Mouse (Mus musculus): Measurements from ENCODE around the gene Taar3. TPM values are rescaled to one million over a fixed set of nuclear protein-coding genes. Genes with fewer than 3 reads are reported as not detected.

Gene Taar3
- not detected for polyA plus RNA-seq (2014; fragmentation: Illumina TruSeq; extraction: RNeasy Lipid Tissue Mini Kit (QIAGEN cat#74804); ENCODE audit: low read depth, low replicate concordance)

DNA sequence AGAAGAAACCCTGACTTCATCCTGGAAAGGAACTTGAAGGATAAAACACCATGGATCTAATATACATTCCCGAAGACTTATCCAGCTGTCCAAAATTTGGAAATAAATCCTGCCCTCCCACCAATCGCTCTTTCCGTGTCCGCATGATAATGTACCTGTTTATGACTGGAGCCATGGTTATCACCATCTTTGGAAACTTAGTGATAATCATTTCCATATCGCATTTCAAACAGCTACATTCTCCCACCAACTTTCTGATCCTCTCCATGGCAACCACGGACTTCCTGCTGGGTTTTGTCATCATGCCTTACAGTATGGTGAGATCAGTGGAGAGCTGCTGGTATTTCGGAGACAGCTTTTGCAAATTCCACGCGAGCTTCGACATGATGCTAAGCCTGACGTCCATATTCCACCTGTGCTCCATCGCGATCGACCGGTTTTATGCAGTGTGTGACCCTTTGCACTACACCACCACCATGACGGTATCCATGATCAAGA is at the start of gene Taar3:
TSS of gene Taar3 (plus strand) at position 51 of the 498 bp plus-strand sequence.

DNA sequence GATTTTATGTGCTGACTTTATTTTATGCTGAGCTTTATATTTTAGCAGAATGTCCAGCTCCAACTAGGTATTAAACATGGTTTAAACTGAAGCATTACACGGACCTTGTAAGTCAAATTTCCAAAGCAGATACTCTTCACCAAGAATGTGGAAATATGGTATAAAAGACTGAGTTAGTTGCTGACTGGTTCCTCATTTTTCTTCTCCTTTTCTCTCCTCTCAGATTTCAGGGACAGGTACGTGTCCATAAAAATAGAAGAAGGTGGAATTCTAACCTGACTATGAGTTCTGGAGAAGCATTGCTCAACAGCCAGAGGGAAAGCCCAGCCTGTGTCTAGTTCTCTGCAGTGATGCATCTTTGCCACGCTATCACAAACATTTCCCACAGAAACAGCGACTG is 29.3 kb upstream of the Taar3 start, which contains the start of gene Taar1:
TSS of gene Taar1 (plus strand) at position 301 of the 400 bp plus-strand sequence.

DNA sequence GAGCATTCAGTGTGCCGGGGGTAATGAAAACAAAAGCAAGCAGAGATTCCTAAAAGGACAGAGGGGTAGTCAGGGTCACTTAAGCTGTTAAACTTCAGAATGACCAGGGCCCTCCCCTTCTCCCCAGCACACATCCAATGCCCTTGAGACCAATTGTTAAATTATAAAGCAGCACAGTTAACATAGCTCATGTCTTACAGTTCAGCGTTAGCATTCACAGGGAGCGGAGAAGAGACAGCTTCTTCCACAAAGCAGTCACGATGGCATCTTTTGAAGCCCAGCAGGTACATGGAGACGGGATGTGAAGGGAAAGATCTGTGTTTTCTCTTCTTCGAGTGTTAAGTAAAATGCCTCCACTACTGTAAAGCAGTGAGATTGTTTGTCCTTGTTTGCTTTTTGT is 11.0 kb upstream of the Taar3 start, which contains the start of gene Taar2:
TSS of gene Taar2 (plus strand) at position 261 of the 400 bp plus-strand sequence.

DNA sequence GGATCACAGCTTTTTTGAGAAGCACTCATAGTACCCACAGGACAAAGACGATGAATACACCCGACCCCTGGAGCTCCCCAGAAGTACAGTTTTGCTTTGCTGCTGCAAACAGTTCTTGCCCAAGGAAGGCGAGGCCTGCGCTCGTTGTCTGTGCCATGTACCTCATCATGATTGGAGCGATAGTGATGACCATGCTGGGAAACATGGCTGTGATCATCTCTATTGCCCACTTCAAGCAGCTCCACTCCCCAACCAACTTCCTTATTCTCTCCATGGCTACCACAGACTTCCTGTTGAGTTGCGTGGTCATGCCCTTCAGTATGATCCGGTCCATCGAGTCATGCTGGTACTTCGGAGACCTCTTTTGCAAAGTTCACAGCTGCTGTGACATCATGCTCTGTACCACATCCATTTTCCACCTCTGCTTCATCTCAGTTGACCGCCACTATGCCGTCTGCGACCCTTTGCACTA is 11.1 kb downstream of the Taar3 start, which contains the start of gene Taar4:
TSS of gene Taar4 (plus strand) at position 51 of the 472 bp plus-strand sequence.

GRCm38 (mm10) chr10:23970656-23971165 is 21.4 kb downstream of the Taar3 start, which contains the start of gene Taar5:
Gene Taar5 (plus strand): TSS chr10:23970706.

GRCm38 (mm10) chr10:23985546-23985945 is 36.2 kb downstream of the Taar3 start, which contains the start of gene Taar6:
Gene Taar6 (minus strand): TSS chr10:23985646.

DNA sequence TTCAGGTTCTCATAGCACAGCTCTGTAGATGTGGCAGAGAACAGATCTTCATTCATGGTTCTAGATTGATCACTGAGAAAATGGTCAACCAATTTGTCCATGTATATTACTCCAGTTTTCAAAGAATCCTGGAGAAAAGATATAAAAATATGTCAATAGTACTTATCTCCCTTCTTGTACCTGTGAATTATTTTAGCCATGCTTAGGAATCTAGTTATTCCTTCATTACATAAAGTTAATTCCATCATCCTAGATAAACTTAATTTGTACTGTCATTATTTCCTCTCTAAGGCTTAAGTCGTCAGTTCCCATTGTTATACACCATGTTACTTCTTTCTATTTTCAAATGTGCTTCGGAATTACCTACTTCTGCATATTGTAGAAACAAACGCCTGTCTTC is 44.0 kb downstream of the Taar3 start, which contains the start of gene Taar7a:
TSS of gene Taar7a (minus strand) at position 101 of the 400 bp plus-strand sequence.

DNA sequence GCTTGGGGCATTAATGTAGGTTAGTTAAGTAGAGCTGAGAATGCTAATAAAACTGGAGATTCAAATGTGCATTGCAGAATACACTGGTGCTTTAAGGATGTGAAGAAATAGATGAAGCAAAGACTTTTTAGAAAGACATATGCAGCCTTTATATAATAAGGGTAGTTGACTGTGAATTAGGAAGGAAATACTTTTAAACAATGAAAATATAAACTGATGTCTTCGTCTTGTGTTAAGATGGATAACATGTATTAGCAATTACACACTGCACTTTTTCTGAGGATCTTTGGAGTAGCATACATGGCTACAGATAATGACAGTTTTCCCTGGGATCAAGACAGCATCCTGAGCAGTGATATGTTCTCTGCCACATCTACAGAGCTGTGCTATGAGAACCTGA is 50.3 kb downstream of the Taar3 start, which contains the start of gene Taar7b:
TSS of gene Taar7b (plus strand) at position 301 of the 400 bp plus-strand sequence.

Other genes starting within 250 kb of the Taar3 start
- gene Rps12, start 162.3 kb upstream of the Taar3 start, polyA plus RNA-seq (2014; fragmentation: Illumina TruSeq; extraction: RNeasy Lipid Tissue Mini Kit (QIAGEN cat#74804); ENCODE audit: low read depth, low replicate concordance), result 253 TPM
- 26.8 TPM for gene Slc18b1, start 152.6 kb upstream of the Taar3 start, polyA plus RNA-seq (2014; fragmentation: Illumina TruSeq; extraction: RNeasy Lipid Tissue Mini Kit (QIAGEN cat#74804); ENCODE audit: low read depth, low replicate concordance)
- gene Vnn3, start 98.1 kb upstream of the Taar3 start, polyA plus RNA-seq (2014; fragmentation: Illumina TruSeq; extraction: RNeasy Lipid Tissue Mini Kit (QIAGEN cat#74804); ENCODE audit: low read depth, low replicate concordance), result not detected
- 162 TPM for gene Vnn1, start 54.9 kb upstream of the Taar3 start, polyA plus RNA-seq (2014; fragmentation: Illumina TruSeq; extraction: RNeasy Lipid Tissue Mini Kit (QIAGEN cat#74804); ENCODE audit: low read depth, low replicate concordance)
- gene Taar1, start 29.2 kb upstream of the Taar3 start, polyA plus RNA-seq (2014; fragmentation: Illumina TruSeq; extraction: RNeasy Lipid Tissue Mini Kit (QIAGEN cat#74804); ENCODE audit: low read depth, low replicate concordance), result not detected
- gene Taar2, start 11.0 kb upstream of the Taar3 start, polyA plus RNA-seq (2014; fragmentation: Illumina TruSeq; extraction: RNeasy Lipid Tissue Mini Kit (QIAGEN cat#74804); ENCODE audit: low read depth, low replicate concordance), result not detected
- gene Taar4, start 10.9 kb downstream of the Taar3 start, polyA plus RNA-seq (2014; fragmentation: Illumina TruSeq; extraction: RNeasy Lipid Tissue Mini Kit (QIAGEN cat#74804); ENCODE audit: low read depth, low replicate concordance), result not detected
- not detected for gene Taar5, start 21.1 kb downstream of the Taar3 start, polyA plus RNA-seq (2014; fragmentation: Illumina TruSeq; extraction: RNeasy Lipid Tissue Mini Kit (QIAGEN cat#74804); ENCODE audit: low read depth, low replicate concordance)
- not detected for gene Taar6, start 36.1 kb downstream of the Taar3 start, polyA plus RNA-seq (2014; fragmentation: Illumina TruSeq; extraction: RNeasy Lipid Tissue Mini Kit (QIAGEN cat#74804); ENCODE audit: low read depth, low replicate concordance)
- not detected for gene Taar7a, start 43.9 kb downstream of the Taar3 start, polyA plus RNA-seq (2014; fragmentation: Illumina TruSeq; extraction: RNeasy Lipid Tissue Mini Kit (QIAGEN cat#74804); ENCODE audit: low read depth, low replicate concordance)
- not detected for gene Taar7b, start 50.4 kb downstream of the Taar3 start, polyA plus RNA-seq (2014; fragmentation: Illumina TruSeq; extraction: RNeasy Lipid Tissue Mini Kit (QIAGEN cat#74804); ENCODE audit: low read depth, low replicate concordance)
- gene Taar7d, start 77.7 kb downstream of the Taar3 start, polyA plus RNA-seq (2014; fragmentation: Illumina TruSeq; extraction: RNeasy Lipid Tissue Mini Kit (QIAGEN cat#74804); ENCODE audit: low read depth, low replicate concordance), result not detected
- gene Taar7e, start 88.1 kb downstream of the Taar3 start, polyA plus RNA-seq (2014; fragmentation: Illumina TruSeq; extraction: RNeasy Lipid Tissue Mini Kit (QIAGEN cat#74804); ENCODE audit: low read depth, low replicate concordance), result not detected
- gene Taar7f, start 100.0 kb downstream of the Taar3 start, polyA plus RNA-seq (2014; fragmentation: Illumina TruSeq; extraction: RNeasy Lipid Tissue Mini Kit (QIAGEN cat#74804); ENCODE audit: low read depth, low replicate concordance), result not detected
- gene Taar8a, start 126.9 kb downstream of the Taar3 start, polyA plus RNA-seq (2014; fragmentation: Illumina TruSeq; extraction: RNeasy Lipid Tissue Mini Kit (QIAGEN cat#74804); ENCODE audit: low read depth, low replicate concordance), result not detected
- gene Taar8b, start 142.7 kb downstream of the Taar3 start, polyA plus RNA-seq (2014; fragmentation: Illumina TruSeq; extraction: RNeasy Lipid Tissue Mini Kit (QIAGEN cat#74804); ENCODE audit: low read depth, low replicate concordance), result not detected
- gene Taar8c, start 152.4 kb downstream of the Taar3 start, polyA plus RNA-seq (2014; fragmentation: Illumina TruSeq; extraction: RNeasy Lipid Tissue Mini Kit (QIAGEN cat#74804); ENCODE audit: low read depth, low replicate concordance), result not detected
- gene Taar9, start 160.0 kb downstream of the Taar3 start, polyA plus RNA-seq (2014; fragmentation: Illumina TruSeq; extraction: RNeasy Lipid Tissue Mini Kit (QIAGEN cat#74804); ENCODE audit: low read depth, low replicate concordance), result not detected
- 366 TPM for gene Stx7, start 199.7 kb downstream of the Taar3 start, polyA plus RNA-seq (2014; fragmentation: Illumina TruSeq; extraction: RNeasy Lipid Tissue Mini Kit (QIAGEN cat#74804); ENCODE audit: low read depth, low replicate concordance)